Mouse (Mus musculus) midbrain, embryonic 12.5 days (tissue): ENCODE results near the gene Auh. TPM values are rescaled to one million over a fixed set of nuclear protein-coding genes. Genes with fewer than 3 reads are reported as not detected.

ENCODE experiments used
- ATAC-seq: fragments of 200-750 bp; cut with Nextera tagmentation; 2 replicates; pipeline ENCODE4 v1.8.0; 2017; ENCODE audit warnings: low read depth, moderate TSS enrichment, moderate library complexity; ENCODE audit not compliant: low FRiP score
- H3K27ac ChIP-seq: fragments of 300-500 bp; sonication (generic); replicated peaks from 2 replicates; pipeline ENCODE4 v1.5.1; 2016; ENCODE audit warnings: mild to moderate bottlenecking
- H3K27me3 ChIP-seq: fragments of 300-500 bp; sonication (generic); 2 replicates; pipeline ENCODE4 v1.6.1; 2016; ENCODE audit warnings: mild to moderate bottlenecking
- H3K36me3 ChIP-seq: fragments of 300-500 bp; sonication (generic); 2 replicates; pipeline ENCODE4 v1.6.1; 2016
- H3K4me1 ChIP-seq: fragments of 300-500 bp; sonication (generic); 2 replicates; pipeline ENCODE4 v1.6.1; 2016
- H3K4me2 ChIP-seq: fragments of 300-500 bp; sonication (generic); replicated peaks from 2 replicates; pipeline ENCODE4 v1.6.1; 2016; ENCODE audit warnings: mild to moderate bottlenecking, moderate library complexity
- H3K4me3 ChIP-seq: fragments of 300-500 bp; sonication (generic); 2 replicates; pipeline ENCODE4 v1.5.1; 2016; ENCODE audit warnings: mild to moderate bottlenecking
- H3K9ac ChIP-seq: fragments of 300-500 bp; sonication (generic); replicated peaks from 2 replicates; pipeline ENCODE4 v1.6.1; 2016; ENCODE audit warnings: mild to moderate bottlenecking, moderate library complexity
- H3K9me3 ChIP-seq: fragments of 300-500 bp; sonication (generic); 2 replicates; pipeline ENCODE4 v1.6.1; 2016; ENCODE audit warnings: mild to moderate bottlenecking
- WGBS: fragments of 180-500 bp; shearing (Covaris S2); methylation state at CpG from one replicate; pipeline ENCODE4 v1.1.7; 2016; 5-methylcytosine and 5-hydroxymethylcytosine counted together
- polyA plus RNA-seq: library from polyadenylated mRNA; unstranded; fragments of >200 nt; fragmentation: Nextera tagmentation; extraction: Ambion mirVana; gene quantifications from 2 replicates; pipeline ENCODE4 v1.2.1, GENCODE M21; 2016

Auh gene
- polyA plus RNA-seq, 1 experiment from 2014 or later: 48.0 TPM

DNA sequence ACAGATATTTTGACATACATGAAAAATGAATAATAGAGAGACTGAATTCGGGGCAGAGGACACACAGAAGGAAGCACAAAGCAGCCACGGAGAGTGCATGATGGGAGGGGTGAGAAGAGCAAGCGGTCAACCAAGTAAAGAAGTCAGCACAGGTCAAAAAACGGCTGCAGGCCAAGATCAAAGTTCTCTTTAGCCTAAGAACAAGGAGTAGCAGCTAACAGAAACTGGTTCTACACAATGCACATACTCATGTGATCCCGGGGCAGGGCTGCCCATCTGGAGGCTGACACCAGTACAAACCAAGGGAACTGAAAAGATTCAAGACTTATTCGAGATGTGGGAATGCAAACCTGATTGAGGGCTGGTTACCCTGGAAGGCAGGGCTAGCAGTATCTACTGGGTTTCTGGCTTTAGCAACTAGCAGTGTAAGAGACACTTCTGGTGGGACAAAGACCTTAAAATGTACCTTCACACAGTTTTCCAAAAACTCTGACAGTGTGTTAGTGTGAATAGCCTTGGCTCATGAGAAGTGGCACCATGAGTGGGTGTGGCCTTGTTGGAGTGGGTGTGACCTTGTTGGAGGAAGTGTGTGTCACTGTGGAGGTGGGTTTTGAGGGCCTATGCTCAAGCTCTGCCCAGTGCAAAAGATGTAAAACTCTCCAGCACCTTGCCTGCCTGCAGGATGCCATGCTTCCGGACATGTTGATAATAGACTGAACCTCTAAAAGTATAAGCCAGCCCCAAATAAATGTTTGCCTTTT is 8.2 kb downstream of the Auh start:
- no peaks in the 10 kb centered on the region for H3K9me3 ChIP-seq
- H3K9ac ChIP-seq: no peak overlapping the region
- WGBS: 77% methylated on average over 7 of the region's 7 CpGs
- no peak overlapping the region for H3K4me2 ChIP-seq
- no peaks in the 10 kb centered on the region; the same call in none of the 2 replicates for H3K4me1 ChIP-seq
- no peaks in the 10 kb centered on the region for H3K36me3 ChIP-seq
- H3K4me3 ChIP-seq: no peak overlapping the region
- no peak for ATAC-seq
- H3K27me3 ChIP-seq: no peaks in the 10 kb centered on the region
- no peak overlapping the region for H3K27ac ChIP-seq

DNA sequence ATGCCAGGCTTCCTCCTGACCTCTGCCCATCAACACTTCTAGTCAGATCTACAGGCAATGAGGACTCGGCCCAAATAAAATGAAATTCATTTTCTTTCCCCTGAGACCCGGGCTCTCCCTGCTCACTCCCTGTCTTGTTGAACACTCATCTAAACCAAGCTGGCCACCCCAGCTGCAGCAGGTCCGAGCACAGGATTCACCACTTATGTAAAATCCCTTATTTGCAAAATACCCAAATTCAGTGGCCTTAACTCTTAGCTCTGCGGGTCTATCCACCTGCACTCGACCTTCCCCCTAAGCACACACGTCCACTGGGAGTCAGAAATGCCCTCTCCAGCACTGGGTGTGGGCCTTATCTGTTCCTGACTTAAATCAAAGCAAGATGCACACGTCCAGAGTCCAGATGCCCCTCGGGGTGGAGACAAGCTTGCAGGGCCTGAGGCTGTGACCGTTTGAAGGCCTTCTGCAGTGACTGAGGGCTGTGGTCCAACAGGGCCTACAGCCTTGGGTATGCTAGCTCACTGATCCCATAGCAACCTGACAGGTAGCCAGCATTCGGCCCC is 9.6 kb downstream of the Auh start:
- WGBS: 80% methylated on average over 10 of the region's 10 CpGs
- H3K4me2 ChIP-seq: no peak overlapping the region
- no peaks in the 10 kb centered on the region for H3K27me3 ChIP-seq
- H3K36me3 ChIP-seq: no peaks in the 10 kb centered on the region
- H3K4me1 ChIP-seq: no peaks in the 10 kb centered on the region; the same call in none of the 2 replicates
- ATAC-seq: no peak
- H3K27ac ChIP-seq: no peak overlapping the region
- no peaks in the 10 kb centered on the region for H3K9me3 ChIP-seq
- H3K4me3 ChIP-seq: no peak overlapping the region
- H3K9ac ChIP-seq: no peak overlapping the region

DNA sequence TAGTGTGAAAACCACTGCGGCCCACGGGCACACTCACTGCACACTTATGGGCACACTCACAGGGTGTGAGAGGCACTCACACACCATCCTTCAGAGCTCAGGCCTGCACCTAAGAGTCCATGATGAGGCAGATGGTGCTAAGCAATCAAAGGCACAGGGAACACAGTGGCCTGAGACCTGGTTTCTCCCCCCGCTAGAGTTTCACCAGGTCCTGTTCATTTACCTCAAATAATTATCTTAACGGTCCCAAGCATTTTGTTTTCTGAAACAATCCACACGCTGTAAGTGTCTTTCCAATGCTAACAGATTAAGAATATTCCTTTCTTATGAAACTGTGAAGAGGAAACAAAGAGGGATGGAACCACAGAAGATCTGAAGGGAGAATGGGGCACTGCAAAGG is 11.1 kb downstream of the Auh start:
- Histone ChIP-seq H3K4me2 (no peak overlapping the region), H3K36me3 (no peaks in the 10 kb centered on the region), H3K4me3 (no peak overlapping the region), H3K27ac (no peak overlapping the region), H3K9me3 (no peaks in the 10 kb centered on the region), H3K27me3 (no peaks in the 10 kb centered on the region), H3K9ac (no peak overlapping the region), H3K4me1 (no peaks in the 10 kb centered on the region; the same call in none of the 2 replicates)
- WGBS: 95% methylated on average over 5 of the region's 5 CpGs
- no peak for ATAC-seq

DNA sequence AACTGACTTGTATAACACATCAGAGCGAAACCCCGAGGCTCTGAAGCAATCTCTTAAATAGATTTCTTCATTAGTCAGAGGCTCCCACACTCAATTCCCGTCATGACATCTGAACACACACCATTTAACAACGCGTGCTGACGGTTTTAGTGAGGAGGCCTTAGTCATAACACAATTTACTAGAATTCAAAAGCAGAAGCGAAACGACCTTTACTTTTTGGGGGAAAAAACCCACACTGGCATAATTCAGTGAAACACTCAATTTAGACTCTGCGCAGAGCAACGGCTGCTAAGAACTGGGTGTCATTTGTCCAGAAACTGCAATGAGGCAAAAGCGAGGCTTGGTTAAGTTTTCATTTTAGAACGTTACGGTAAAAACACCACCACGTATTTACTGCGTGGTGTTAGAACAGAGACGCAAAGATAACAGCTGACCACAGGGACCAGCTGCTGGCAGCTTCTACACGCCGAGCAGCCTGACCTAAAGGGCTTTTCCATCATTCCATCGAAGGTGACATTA is 14.8 kb downstream of the Auh start:
- no peak overlapping the region for H3K4me2 ChIP-seq
- H3K36me3 ChIP-seq: no peaks in the 10 kb centered on the region
- no peak for ATAC-seq
- H3K4me3 ChIP-seq: no peak overlapping the region
- H3K9me3 ChIP-seq: no peaks in the 10 kb centered on the region
- 84% methylated on average over 19 of the region's 19 CpGs for WGBS
- H3K27ac ChIP-seq: no peak overlapping the region
- H3K9ac ChIP-seq: no peak overlapping the region
- no peaks in the 10 kb centered on the region for H3K27me3 ChIP-seq
- no peaks in the 10 kb centered on the region; the same call in 1 of the 2 replicates for H3K4me1 ChIP-seq

DNA sequence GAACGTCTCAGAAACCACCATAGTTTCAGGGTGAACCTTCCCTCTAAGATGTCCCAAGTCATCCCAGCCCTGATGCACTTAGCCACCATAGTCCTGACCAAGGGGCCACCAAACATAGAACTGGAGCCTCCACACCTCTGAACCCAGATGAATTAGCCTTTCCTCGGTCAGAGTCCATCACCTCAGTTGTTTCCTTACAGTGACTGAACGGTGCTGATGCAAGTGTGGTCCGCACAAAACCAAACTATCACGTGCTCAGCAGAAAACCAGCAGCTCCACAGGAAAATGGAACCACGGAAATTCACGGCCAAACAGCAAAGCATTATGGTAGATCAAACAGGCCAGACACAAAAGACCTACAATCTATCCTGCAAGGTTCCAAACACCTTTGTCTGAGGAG is 15.6 kb downstream of the Auh start:
- WGBS: 89% methylated on average over 7 of the region's 7 CpGs
- Histone ChIP-seq H3K4me1 (no peaks in the 10 kb centered on the region; the same call in 1 of the 2 replicates), H3K9me3 (no peaks in the 10 kb centered on the region), H3K4me2 (no peak overlapping the region), H3K36me3 (no peaks in the 10 kb centered on the region), H3K9ac (no peak overlapping the region), H3K4me3 (no peak overlapping the region), H3K27ac (no peak overlapping the region), H3K27me3 (no peaks in the 10 kb centered on the region)
- no peak for ATAC-seq

DNA sequence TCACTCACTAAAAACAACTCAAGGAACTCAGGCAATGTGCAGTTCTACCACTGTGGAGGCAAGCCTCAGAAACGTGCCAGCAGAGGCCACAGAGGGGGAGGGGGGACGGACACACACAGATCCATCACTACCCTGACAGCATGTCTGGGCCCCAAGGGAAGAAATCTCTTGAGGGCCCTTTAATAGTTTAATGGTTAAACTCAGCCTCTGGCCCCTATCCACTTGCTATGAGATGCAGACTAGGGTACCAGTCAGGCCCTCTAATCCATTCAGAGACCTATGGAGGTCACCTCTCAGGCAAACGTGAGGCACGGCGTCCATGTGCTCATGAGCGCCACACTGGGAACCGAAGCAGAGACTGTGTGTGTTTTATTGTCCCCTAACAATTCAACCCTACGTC is 17.0 kb downstream of the Auh start:
- Histone ChIP-seq H3K4me2 (no peak overlapping the region), H3K27ac (no peak overlapping the region), H3K4me1 (no peaks in the 10 kb centered on the region; the same call in 1 of the 2 replicates), H3K9me3 (no peaks in the 10 kb centered on the region), H3K9ac (no peak overlapping the region), H3K36me3 (peaks cover 3% of the 10 kb centered on the region; the same call in 1 of the 2 replicates), H3K4me3 (no peak overlapping the region), H3K27me3 (no peaks in the 10 kb centered on the region)
- 86% methylated on average over 8 of the region's 8 CpGs for WGBS
- ATAC-seq: no peak

DNA sequence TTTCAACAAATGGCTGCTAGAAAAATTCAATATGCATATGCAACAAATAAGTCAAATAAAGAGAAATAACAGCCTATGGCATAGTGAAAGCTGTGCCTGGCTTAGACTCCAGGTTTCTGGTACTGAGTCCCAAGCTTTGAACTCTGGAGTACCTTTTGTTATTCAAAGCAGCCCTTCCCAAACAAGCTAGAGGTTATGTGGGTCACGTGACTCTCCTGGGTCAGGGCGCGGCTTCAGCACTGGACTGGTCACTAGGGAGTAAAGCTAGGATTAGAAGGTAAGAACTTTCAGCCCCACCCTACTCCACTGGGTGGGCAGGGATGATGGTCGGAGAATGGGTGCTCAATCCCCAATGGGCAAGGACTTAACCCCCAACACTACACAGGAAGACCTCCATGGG is 18.2 kb downstream of the Auh start:
- Histone ChIP-seq H3K9me3 (no peaks in the 10 kb centered on the region), H3K4me3 (no peak overlapping the region), H3K4me2 (no peak overlapping the region), H3K4me1 (no peaks in the 10 kb centered on the region), H3K9ac (no peak overlapping the region), H3K27ac (no peak overlapping the region), H3K36me3 (peaks cover 11% of the 10 kb centered on the region; the same call in 1 of the 2 replicates), H3K27me3 (no peaks in the 10 kb centered on the region)
- 51% methylated on average over 4 of the region's 4 CpGs for WGBS
- no peak for ATAC-seq

DNA sequence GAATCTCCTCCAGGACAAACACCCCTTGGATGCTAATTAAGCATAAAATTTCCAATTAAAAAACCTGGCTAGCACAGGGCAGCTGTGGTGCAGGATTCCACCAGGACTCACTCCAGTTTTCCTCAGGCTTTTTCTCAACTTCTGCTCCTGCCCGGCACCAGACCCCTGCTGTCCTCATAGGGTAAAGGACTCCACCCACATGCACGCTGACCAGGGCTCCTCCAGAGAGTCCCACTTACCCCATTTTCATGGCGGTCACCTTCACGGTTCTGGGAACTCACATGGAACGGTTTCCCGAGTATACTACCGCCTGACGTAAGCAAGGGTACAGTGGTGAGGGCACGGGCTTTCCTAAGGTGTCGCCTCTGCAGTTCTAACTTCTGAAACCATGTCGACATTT is 23.2 kb downstream of the Auh start:
- 91% methylated on average over 11 of the region's 11 CpGs for WGBS
- no peak for ATAC-seq
- no peak overlapping the region for H3K4me2 ChIP-seq
- no peaks in the 10 kb centered on the region for H3K27me3 ChIP-seq
- no peaks in the 10 kb centered on the region for H3K9me3 ChIP-seq
- H3K9ac ChIP-seq: no peak overlapping the region
- peaks cover 11% of the 10 kb centered on the region; the same call in 1 of the 2 replicates for H3K36me3 ChIP-seq
- H3K4me1 ChIP-seq: peaks cover 10% of the 10 kb centered on the region
- H3K4me3 ChIP-seq: no peak overlapping the region
- H3K27ac ChIP-seq: no peak overlapping the region

DNA sequence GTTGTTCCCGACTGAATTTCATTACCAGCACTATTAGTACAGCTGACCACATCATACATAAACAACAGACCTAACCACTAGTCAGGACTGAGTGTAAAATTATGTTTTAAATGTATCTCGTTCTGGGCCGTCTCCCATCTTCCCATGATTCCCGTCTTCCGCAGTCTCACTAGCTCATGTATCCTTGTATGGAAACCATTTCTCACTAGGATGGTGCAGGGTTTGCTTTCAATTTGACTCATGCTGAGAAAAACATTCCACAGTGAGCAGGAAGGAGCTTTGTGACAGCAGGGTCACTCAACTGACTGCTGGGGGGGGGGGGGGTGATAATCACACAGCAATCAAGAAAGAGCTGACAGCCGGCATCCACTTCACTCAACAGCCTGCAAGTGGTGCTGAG is 25.3 kb downstream of the Auh start:
- Histone ChIP-seq H3K27ac (no peak overlapping the region), H3K4me3 (no peak overlapping the region), H3K9ac (no peak overlapping the region), H3K4me1 (peaks cover 10% of the 10 kb centered on the region), H3K36me3 (peaks cover 11% of the 10 kb centered on the region; the same call in 1 of the 2 replicates), H3K9me3 (no peaks in the 10 kb centered on the region), H3K27me3 (no peaks in the 10 kb centered on the region), H3K4me2 (no peak overlapping the region)
- ATAC-seq: no peak
- WGBS: 48% methylated on average over 6 of the region's 6 CpGs

DNA sequence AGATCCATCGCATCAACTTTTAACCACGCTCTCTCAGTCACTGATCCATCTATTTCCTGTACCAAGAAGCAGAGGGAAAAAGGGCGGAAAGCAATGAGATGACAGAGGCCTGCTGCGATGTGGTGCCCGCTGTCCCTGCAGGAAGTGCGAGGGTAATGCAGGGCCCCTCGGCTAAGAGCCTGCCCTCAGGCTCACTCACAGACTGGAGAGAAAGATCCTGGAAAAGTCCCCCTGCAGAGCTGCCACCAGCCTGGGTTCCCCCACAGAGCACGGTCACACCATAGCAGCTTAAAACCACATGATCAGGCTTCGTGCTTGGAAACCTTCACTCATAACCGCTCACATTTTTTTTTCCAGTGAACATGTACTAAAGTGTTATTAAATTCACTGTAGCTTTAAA is 25.7 kb downstream of the Auh start:
- Histone ChIP-seq H3K9me3 (no peaks in the 10 kb centered on the region), H3K9ac (no peak overlapping the region), H3K4me1 (peaks cover 10% of the 10 kb centered on the region), H3K4me2 (no peak overlapping the region), H3K4me3 (no peak overlapping the region), H3K27ac (peak overlapping the region; percentile 64; the same call in 1 of the 2 replicates), H3K27me3 (no peaks in the 10 kb centered on the region), H3K36me3 (peaks cover 11% of the 10 kb centered on the region; the same call in 1 of the 2 replicates)
- no peak for ATAC-seq
- 36% methylated on average over 10 of the region's 10 CpGs for WGBS

DNA sequence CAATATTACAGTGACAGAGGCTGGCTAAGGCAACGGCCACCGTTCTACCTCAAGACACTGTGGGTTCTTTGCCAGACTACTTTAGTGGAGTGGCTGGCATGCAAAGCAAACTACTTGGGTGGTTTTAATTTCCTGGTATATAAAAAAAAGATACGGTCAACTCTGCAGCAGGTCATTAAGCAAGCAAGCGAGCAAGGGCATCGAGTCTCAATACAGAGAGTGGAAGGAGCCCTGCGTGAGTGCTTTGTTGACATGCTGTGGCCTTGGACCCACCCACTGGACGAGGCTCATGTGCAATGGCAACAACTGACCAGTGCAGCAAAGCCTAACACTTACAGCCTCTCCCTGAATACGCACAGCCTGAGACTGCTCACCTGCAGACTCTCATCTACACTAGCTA is 27.0 kb downstream of the Auh start:
- Histone ChIP-seq H3K36me3 (peaks cover 15% of the 10 kb centered on the region; the same call in 1 of the 2 replicates), H3K4me1 (peaks cover 10% of the 10 kb centered on the region), H3K9ac (no peak overlapping the region), H3K27me3 (no peaks in the 10 kb centered on the region), H3K9me3 (no peaks in the 10 kb centered on the region), H3K4me2 (no peak overlapping the region), H3K27ac (no peak overlapping the region), H3K4me3 (no peak overlapping the region)
- ATAC-seq: no peak
- WGBS: 80% methylated on average over 8 of the region's 8 CpGs

DNA sequence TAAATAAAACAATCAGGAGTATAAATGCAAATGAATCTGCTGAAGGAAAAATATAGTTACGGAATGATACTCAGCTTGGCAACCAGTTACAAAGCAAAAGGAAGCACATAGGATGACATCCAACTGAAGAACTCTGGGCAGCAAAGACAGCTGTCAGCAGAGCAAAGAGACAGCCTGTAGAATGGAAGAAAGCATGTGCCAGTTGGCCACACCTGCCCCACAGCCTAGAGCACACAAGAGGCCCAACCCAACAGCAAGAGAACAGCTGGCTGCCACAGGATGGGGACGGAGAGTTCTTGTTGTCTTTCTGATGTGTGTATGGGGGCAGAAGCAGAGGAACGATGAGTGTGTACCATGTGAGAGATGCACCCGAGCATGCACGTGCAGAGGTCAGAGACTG is 29.8 kb downstream of the Auh start:
- ATAC-seq: no peak
- H3K36me3 ChIP-seq: peaks cover 17% of the 10 kb centered on the region
- no peak overlapping the region for H3K4me3 ChIP-seq
- no peaks in the 10 kb centered on the region for H3K9me3 ChIP-seq
- H3K4me1 ChIP-seq: peaks cover 9% of the 10 kb centered on the region
- 91% methylated on average over 5 of the region's 5 CpGs for WGBS
- no peaks in the 10 kb centered on the region for H3K27me3 ChIP-seq
- H3K4me2 ChIP-seq: no peak overlapping the region
- no peak overlapping the region for H3K9ac ChIP-seq
- H3K27ac ChIP-seq: 0 out of 2 replicates have a peak overlapping the region, but pooled peaks have one; percentile 8
